Mouse (Mus musculus) kidney, adult 18-20 months (tissue): Measurements from ENCODE around the gene Smyd3.

Experiments used
- DNase-seq: peaks from one replicate; pipeline ENCODE4 v3.0.0; 2021

Smyd3 gene

GRCm38 (mm10) chr1:178917194-178917902, 600.5 kb downstream of the Smyd3 start:
- no peak for DNase-seq

GRCm38 (mm10) chr1:178915056-178915455, 602.8 kb downstream of the Smyd3 start:
- DNase-seq, result no peak

- DNase-seq, result no peak
These were observed 604.7 kb downstream of the Smyd3 start for GRCm38 (mm10) chr1:178912936-178913716.

- DNase-seq, result no peak
These were observed 606.9 kb downstream of the Smyd3 start for GRCm38 (mm10) chr1:178910951-178911350.
